Mouse (Mus musculus) embryo, embryonic 10 days (tissue): ENCODE data around the gene Efna5.
A peak's percentile ranks its signal among the peaks of the same experiment; 100 is the strongest.

Source experiments
- DNase-seq: peaks from one replicate; pipeline ENCODE4 v3.0.0-alpha.2; 2015; ENCODE audit warnings: low spot score

Gene Efna5

DNA sequence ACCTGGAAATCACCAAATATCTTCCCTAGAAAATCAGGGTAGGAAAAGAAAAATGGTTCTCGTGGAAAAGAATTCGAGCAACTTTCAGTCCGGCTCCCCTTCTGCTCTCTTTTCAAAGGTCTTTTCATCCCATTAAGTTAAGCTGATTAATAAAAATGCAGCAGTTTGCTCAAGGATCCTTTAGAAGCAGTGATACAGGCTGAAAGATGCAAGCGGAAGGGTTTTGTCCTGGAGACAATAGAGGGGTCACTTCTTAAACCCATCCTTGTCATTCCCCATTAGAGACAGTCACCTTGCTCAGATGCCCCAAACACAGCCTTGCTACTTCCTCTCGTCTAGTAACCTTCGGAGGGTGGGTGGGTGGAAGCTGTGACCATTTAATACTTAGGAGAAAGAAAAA lies 27.4 kb downstream of the Efna5 start:
- no peak for DNase-seq

DNA sequence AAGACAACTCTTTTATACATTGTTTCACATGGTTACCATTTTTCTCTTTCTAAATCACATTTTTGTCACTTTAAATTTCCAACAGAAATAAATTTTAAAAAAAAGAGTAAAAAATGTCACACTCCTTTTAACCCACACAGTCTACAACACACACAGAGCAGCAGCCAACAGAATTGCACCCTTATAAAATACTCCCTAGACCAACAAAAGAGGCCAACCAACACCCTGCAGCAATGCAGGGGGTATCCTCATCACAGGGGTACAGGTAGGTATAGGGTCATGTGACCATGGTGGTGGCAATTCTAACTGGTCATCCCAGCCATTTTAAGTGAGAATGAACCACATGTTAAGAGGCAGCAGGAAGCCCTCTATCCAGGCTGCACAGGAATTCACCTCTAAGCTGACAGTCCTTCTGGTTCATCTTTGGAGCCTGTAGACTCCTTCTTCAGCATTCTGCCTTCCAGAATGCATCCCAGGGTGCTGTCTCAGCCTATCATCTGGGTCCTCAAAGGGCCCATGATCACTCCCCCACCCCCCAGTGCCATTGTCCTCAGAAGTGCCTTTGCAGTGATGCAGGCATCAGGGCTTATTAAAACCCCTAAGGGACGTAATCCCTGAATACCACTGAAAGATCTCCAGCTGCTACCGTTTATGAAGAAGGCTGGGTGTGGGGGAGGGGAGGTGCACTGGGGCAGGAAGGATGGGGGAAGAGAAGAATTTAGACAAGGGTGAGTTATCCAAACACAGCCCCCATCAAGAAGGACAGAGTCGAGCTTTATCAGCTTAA lies 28.1 kb downstream of the Efna5 start:
- DNase-seq: peak; percentile 50

DNA sequence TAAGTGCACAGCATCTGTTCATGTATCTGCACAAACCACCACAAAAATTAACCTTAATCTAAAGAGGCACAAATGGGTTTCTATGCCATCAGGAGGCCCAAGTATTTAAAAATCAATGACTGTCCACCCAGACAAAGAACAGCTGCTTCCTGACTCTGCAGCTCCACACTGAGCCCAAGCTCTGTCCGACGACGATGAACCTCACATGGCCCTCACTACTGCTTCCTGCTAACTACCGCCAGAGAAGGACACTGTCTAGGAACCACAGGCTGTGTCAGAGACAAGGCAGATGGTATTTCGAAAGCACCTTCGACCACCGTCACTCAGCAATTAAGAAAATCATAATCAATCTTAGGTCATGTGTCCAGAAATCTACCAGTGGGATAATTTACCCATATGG lies 29.8 kb downstream of the Efna5 start:
- peak; percentile 66 for DNase-seq

DNA sequence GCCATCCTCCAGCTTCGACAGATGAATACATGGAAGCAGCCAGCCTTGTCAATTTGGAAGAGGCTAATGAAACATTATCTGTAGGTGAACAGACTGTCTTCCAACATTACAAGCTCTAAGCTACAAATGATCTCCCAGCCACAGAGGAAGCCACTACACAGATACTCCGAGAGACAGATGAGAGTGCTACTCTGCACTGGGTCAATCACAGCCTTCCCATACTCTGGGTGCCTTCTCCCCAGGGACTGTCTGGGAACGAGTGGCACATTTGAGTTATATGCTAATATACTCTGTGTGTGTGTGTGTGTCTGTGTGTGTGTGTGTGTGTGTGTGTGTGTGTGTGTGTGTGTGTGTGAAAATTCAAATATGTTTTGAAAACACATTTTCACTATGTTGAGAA lies 30.5 kb downstream of the Efna5 start:
- DNase-seq: no peak

DNA sequence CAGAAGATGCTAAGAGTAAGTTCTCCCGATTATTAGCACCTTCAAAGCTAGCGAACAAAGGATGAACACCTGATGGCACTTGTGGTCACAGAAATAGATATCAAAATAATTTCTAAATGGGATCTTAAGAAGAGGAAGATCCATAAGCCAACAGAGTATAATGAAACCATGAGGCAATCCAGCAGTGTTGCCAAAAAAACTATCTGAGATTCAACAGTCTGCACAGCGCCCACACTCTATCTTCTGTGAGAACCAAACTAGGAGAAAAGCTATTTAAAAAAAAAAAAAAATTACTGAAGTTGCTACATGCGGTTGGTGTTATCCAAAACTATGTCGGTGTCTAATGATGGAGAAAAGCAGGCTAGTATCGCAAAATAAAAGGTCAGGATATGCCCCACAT lies 31.4 kb downstream of the Efna5 start:
- no peak for DNase-seq

DNA sequence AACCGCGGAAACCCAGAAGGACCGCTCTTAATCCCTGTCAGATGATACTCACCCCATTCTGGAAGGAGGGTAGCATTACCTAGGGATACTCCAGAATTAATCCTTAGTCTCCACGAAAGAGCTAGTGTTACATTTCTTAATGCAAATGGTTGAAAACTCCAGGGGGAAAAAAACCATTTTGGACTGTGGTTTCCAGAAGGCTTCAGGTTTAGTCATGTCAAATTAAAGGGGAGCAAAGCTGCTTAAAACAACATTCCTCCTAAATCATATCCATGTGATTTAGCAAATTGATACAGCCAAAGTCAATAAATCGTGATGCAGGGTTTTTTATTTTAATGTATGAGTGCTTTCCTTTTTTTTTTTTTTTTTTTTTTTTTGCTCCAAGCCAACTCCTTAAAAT lies 35.5 kb downstream of the Efna5 start:
- no peak for DNase-seq

DNA sequence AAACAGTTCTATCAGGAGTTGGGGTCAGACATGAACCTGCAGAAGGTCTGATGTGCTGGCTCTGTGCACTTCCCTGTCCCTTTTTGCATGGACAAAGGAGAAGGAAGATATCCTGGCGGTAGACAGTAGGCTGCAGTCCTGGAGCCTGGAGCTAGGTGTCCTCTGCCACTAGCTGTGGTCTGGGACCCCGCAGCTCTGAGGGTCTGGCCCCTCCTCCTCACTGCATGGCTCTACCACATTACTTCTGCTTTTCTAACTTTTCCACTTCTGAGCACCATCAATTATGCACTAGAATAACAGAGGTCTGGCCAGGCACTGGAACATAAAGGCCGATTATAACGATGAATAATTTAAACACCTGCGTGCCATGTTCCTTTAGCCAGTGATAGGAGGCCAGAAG lies 36.8 kb downstream of the Efna5 start:
- DNase-seq: peak; percentile 64

DNA sequence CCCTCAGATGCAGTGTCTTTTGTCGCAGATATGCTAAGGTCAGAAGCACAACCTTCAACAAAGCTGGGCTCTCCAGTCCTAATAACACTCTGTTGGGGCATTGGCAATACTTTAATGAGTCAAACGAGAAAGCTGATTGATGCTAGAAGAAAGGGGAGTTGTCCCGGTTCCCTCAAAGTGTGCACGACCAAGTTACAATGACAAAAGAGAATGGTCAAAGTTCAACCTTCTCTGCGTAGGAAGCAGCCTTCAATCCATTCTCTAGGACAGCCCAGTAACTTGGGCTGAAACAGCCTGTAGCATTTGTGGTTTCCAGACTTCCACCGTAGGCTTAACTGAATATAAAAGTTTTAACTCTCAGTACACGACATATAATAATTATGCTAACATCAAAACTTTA lies 43.8 kb downstream of the Efna5 start:
- DNase-seq: peak; percentile 63

DNA sequence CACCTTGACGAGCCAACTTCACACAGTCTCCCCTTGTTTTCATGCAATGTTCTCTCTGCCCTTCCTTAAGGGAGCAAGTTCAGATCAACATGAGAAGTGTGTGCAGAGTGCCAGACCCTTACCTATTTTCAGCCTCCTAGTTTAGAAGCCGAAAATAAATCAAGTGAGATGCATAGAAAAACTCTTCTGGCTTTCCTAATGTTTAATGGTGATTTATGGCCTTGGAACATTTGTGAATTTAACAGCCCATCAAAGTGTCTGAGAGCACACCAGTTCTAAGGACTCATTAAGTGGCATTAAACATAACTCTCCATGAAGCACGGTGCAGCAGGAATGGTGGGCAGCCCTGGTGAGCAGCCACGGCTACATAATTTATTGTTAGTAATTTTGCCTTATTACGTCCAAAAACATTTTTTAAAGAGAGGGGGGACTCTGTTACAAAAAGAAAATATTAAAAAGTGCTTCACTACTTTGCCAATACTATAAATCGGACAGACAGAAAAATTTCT lies 44.5 kb downstream of the Efna5 start:
- no peak for DNase-seq

DNA sequence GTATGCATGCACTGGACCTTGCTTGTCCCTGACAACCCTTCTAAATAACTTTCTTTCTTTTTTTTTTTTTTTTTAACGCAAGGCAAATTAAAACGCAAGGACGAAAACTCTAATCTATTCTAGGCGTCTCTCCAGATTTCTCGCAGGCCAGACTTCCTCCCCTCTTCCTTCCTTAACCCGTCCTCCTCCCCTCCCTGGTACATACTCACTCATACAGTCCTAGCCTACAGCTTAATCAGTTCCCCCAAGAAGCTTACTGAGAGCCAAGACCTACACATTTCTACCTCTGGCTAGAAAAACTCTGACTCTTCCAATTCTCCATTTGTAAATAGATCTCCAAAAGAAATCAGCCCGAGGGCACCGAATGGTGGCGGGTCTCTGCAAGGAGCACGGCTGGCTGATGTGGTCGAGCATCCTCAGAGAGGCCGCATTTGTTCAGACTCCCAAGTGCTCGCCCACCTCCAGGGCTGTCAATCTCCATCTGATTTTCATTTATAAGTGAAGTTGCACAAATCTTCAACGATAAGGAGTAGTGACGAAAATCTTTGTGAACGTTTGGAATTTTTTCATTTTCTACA lies 48.5 kb downstream of the Efna5 start:
- no peak for DNase-seq

DNA sequence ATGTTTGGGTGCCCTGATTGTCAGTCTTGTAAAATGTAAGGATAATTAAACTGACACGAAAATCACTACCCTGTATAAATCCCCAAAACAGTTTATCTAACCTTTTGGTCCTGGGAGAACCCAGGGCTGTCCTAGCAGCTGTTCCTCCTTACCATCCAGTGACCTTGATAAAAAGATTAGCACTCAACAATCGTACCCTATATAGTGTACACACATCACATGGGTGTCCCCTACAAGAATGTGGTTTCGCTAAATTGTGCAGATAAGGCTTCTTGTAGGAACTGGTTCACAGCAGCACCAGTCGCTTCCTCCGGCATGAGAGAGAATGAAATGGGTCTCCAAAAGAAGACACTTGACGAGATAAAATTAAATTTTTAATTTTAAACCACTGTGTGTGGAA lies 53.6 kb downstream of the Efna5 start:
- no peak for DNase-seq

DNA sequence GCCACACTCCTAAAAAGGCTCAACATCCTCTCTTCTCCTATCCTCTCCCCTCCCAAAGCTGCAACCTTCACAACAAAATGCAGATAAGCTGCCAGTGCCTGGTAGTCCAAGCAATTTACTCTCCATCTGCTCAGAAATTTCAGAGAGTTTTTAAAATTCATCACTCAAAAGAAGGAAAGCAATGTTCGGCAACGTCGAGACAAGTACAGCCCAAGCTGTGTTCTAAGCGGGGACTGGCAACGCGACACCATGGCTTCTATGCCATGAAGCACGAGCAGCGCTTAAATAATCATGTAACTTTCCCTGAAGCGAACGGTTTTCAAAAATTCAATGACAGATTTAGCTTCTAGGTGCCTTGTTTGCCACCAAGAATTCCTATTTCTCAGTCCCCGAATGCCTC lies 59.9 kb downstream of the Efna5 start:
- no peak for DNase-seq

DNA sequence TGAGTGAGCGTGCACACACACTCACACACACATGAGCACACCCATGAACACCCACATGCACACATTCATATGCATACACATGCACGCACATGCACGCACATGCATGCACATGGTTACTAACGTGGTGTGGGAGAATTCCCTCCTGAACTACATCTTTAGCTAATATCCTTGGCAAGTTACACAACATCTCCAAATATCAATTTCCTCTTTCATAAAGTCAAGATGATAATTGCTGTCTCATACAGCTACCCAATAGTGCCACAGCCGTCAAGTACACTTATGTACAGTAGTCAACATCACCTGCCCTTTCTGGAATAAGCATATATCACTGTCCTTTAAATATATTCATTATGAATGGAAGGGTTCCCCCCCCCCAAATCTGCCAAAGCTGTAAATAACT lies 61.2 kb downstream of the Efna5 start:
- no peak for DNase-seq

DNA sequence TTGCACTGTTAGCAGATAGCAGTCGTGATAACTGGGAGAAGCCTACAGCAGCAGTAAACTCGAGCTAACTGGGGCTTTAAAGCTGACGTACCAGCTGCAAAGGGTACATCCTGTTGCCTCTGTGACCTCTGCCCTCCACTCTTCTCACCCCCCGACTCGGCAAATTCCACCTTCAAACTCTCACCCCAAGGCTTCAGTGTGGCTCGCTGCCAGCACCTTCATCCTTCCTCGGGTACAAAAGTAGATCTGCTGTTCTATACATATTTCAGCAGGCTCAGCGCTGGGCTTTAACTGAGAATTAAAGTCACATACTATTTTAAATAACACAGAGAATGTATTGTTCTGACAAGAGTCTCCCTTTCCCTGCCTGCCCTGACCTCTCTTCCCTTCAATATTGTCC lies 62.3 kb downstream of the Efna5 start:
- DNase-seq: peak; percentile 70

DNA sequence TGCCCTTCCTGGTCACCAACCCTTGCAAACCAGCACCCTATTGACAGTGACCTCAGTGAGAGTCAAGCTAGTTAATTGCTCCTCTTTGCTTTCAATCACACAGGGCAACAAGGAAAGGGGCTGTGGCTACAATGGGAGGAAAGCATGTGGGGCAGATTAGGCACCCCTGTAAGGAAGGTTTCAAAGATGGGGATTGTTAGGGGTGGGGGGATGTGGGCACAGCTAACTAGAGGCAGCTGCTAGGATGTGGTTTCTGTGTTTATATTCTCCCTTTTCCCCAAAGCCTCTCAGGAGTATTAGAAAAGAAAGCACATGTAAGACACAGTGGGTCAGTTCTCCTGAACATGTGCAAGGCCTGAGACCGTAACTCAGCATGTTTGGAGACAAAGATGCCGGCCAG lies 62.8 kb downstream of the Efna5 start:
- DNase-seq: peak; percentile 20

DNA sequence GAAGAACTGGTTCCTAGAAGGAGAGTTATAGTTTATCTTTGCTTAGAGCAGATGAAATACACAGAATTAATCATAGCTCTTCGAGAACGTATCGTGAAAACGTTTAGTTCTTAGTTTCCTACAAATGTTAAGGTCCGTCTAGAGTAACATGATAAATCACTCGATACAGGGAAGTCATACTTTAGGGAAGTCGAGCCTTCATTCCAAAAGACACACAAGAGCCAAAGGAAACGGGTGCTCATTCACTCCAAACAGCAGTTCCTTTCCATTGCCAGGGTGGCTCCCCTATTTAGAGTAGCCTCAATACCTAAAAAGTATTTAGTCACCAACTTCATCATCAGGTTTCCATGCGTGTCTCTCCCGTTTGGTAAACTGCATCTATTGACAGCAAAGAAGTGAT lies 64.2 kb downstream of the Efna5 start:
- DNase-seq: no peak

DNA sequence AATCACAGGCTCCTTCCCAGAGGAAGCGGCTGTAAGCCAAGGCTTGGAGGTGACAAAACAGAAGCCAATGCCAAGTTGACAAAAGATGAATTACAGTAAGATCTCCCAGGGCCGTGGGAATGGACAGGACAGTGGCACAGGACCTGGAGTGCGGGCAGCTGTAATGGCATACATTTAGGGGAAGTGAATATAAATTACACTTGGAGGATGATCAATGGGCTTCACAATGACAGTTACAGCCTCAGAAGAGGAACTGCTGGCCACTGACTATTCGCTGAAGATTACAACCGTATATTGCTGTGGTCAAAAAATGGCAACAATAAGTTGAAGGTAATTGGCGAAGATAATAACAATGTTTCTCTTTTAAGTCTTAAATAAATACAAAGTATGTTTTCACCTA lies 67.7 kb downstream of the Efna5 start:
- DNase-seq: no peak

DNA sequence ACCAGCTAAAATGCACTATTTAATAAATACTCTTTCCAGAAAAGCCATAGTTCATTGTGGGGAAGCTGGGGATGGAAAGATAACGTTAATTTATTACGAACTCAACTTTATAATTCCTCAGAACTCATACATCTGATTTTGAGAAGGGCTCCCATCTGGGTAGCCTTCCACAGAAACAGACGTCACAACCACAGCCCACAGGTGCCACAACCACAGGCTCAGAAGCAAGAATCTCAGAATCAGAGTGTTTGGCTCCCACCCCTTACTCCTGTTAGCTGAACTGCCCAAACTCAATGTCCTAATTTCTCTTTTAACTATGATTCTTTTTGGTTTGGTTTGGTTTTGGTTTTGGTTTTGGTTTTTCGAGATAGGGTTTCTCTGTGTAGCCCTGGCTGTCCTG lies 73.2 kb downstream of the Efna5 start:
- no peak for DNase-seq

DNA sequence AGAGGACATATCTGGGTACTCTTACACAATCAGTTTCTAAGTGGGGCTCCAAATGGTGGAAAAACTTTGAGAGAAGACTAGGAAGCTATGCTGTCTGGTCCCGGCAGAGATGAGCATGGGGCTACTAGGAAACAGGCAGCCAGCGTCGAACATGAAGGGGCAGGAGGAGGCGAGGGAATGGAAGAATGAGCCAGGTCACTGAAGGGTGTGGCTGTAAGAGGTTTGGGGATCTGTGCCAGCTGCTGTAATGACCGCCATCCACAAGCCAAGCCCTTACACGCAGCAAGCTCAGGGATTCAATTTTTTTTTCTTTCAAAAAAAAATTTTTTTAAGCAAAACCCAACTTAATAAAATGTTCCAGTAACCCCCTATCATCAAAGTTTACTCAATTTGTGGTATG lies 74.5 kb downstream of the Efna5 start:
- no peak for DNase-seq

DNA sequence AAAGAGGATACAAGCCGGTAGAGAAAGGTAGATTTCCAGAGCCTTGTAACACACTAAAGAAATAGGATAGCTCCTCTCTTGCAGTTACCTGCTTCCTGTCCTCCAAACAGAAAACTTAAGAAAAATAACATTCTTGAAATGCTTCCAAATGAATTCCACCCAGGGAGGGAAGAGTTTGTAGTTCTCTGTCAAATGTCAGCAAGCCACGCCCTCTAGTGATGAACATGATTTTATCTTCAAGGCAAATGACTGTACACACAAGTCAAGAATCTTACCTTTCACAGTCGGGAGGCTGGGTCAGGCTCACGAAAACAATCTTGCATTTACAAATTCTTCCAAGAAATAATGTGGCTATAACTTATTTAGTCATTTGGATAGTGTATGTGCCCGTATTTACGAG lies 78.4 kb downstream of the Efna5 start:
- DNase-seq: no peak

DNA sequence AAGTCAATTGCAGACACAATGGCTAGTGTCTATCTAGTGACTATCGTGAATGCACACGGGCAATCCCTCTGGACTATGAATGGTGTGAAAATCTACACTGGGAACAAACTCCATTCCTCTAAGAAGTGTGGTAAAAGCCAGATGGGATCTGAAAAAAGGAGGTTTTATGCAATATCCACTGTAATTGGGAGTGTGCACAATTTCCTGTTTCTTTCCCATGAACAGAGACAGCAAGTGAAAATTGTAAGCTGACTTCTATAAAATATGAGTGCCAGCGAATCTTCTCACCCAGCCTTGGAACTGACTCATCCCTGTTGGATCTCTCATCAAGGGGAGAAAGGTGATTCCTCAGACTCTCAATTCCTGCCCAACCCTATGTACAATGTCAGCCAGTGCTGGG lies 83.8 kb downstream of the Efna5 start:
- no peak for DNase-seq

DNA sequence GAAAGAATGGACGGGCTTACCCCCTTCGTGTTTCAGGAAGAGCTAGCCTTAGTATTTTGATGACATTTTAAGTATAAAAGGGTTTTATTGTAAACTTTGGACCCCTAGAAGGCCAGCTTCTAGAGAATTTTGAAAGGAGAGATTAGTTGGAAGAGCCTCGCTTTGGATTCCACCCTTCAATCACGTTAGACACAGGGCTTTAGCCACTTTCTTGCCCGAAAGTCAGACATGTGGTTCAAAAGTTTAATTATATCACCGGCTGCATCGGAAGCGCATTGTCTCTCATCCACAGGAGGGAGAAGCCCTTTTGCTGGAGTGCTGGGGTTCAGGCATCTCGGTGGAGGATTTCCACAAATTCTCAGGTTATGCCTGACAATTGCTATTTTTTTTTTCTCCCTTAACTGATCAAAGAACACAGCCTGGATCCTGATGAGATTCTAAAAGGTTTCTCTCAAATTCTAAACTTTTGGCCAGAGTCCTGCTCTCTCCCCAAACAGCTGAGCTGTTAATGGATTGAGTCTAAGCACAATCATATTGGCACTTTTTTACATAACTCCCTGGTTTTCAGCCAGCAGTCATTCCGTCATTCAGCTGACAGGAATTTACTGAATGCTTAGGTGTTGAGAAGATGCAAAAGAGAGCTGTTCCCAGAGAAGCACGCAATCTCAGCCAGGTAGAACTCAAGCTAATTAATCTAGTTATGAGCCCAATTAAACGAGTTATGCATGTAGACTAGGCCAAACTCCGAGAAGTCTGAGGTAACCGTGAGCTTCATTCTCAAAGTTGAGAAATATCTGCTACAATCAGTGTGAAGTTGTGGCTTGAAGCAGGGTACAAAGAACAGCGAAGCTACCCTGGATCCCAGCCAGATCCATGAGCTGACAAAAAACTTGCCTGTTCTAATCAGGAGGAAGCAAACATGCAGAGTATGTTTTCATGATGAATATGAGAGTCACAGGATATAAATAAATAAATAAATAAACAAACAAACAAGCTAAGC lies 91.5 kb downstream of the Efna5 start:
- no peak for DNase-seq

DNA sequence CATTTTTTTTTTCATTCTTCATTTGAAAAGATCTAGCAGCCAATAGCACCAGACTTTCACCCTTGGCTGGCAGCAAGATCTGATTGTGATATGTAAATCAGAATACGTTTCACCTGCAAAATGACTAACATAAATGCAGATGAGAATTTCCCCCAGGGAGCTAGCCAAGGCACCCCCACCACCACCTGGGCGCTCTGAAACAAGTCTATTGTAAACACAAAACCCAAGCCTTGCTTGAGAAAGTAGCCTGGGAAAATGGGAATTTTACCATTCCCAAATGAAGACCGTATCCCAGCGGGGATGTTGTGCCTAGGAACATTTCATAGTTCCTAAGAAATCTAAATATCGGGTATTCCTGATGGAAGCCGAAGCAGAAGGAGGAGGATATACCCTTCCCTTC lies 92.3 kb downstream of the Efna5 start:
- no peak for DNase-seq
